Comparison of ENCODE assay signal across 9 mouse cellular contexts in genomic region chr11:96272024-96272921, GRCm38 (mm10). TPM values are rescaled to one million over a fixed set of nuclear protein-coding genes. Genes with fewer than 3 reads are reported as not detected.
DNase-seq lines count a peak whose midpoint lies in the region; ATAC-seq and TF ChIP-seq lines count a peak whose summit lies in the region.
"Had no signal": no experiment of that assay in that cellular context is flagged by ENCODE, and none has a peak within 500 bp of the region (broad histone marks: within the 10 kb centered on the region; RNA-seq: fewer than 3 reads in every experiment).

No protein-coding gene starts in this region.

- peaks cover 96% of the 10 kb centered on the region for H3K27me3 ChIP-seq in forebrain, embryonic 16.5 days (replicated peaks; ENCODE audit: control insufficient read depth, insufficient read depth, low read length)
- peaks cover 100% of the 10 kb centered on the region for H3K27me3 ChIP-seq in forebrain, embryonic 10.5 days (ENCODE audit: poor library complexity, severe bottlenecking)
- peaks cover 43% of the 10 kb centered on the region for H3K27me3 ChIP-seq in spleen, adult 2 months (ENCODE audit: control insufficient read depth, insufficient read depth, low read length)

- ATAC-seq in forebrain, embryonic 16.5 days, result no peak

- no peak overlapping the region for H3K4me2 ChIP-seq in forebrain, embryonic 16.5 days (ENCODE audit: low read length)

- no peak overlapping the region for H3K27ac ChIP-seq in forebrain, embryonic 16.5 days (ENCODE audit: low read length)
- H3K27ac ChIP-seq in forebrain, embryonic 10.5 days, result no peak overlapping the region
- no peak overlapping the region for H3K27ac ChIP-seq in spleen, adult 2 months (ENCODE audit: insufficient read depth, low read length)

- no peaks in the 10 kb centered on the region for H3K36me3 ChIP-seq in forebrain, embryonic 16.5 days (ENCODE audit: control insufficient read depth, insufficient read depth)
- no peaks in the 10 kb centered on the region for H3K36me3 ChIP-seq in forebrain, embryonic 10.5 days (replicated peaks)
- H3K36me3 ChIP-seq in spleen, adult 2 months (ENCODE audit: control insufficient read depth, insufficient read depth, low read length), result no peaks in the 10 kb centered on the region
- H3K36me3 ChIP-seq: G1E had no signal

- no peak overlapping the region for H3K9ac ChIP-seq in forebrain, embryonic 16.5 days (replicated peaks; ENCODE audit: low read depth, low read length)

- under 1% methylated on average over 49 of the region's 58 CpGs for WGBS in forebrain, embryonic 16.5 days
- WGBS in forebrain, embryonic 10.5 days, result 0% methylated on average over 57 of the region's 58 CpGs
- 3% methylated on average over 58 of the region's 58 CpGs for WGBS in spleen, adult 2 months

- TF ChIP-seq CTCF in spleen, adult 2 months (IDR thresholded peaks at IDR 0.05; ENCODE audit: extremely low read depth, insufficient read depth, insufficient read length, insufficient replicate concordance), result no peak

- H3K4me1 ChIP-seq in forebrain, embryonic 16.5 days (replicated peaks; ENCODE audit: control insufficient read depth, insufficient read depth, low read length), result peaks cover 4% of the 10 kb centered on the region
- peaks cover 18% of the 10 kb centered on the region for H3K4me1 ChIP-seq in forebrain, embryonic 10.5 days
- H3K4me1 ChIP-seq in spleen, adult 2 months (ENCODE audit: control insufficient read depth, insufficient read depth, insufficient read length), result peaks cover 2% of the 10 kb centered on the region

- intact Hi-C loops in gastrocnemius, postnatal 36 days (cut with DNase I), result no loop called here

- no peak for DNase-seq in forebrain, embryonic 10.5 days (ENCODE audit: extremely low spot score, low spot score)
- DNase-seq in spleen, adult 2 months (ENCODE audit: low read depth in 1 of 2, low spot score in 2 of 2), result no peak
- no peak for DNase-seq in spleen, postnatal 4 days (ENCODE audit: low spot score in 2 of 2)
- DNase-seq in kidney, postnatal 14 days, result peak; percentile 74
- DNase-seq in yolk sac, embryonic 10.5 days (ENCODE audit: low spot score), result peak; percentile 53
- no peak for DNase-seq in urinary bladder, postnatal 4 days (ENCODE audit: low spot score in 2 of 2)
- no peak for DNase-seq in gastrocnemius, postnatal 36 days

- TF ChIP-seq POLR2A in spleen, adult 2 months (IDR thresholded peaks at IDR 0.05; ENCODE audit: low read depth, low read length), result no peak

- H3K9me3 ChIP-seq in forebrain, embryonic 16.5 days (ENCODE audit: control insufficient read depth, low read length), result no peaks in the 10 kb centered on the region
- no peaks in the 10 kb centered on the region for H3K9me3 ChIP-seq in forebrain, embryonic 10.5 days

- 0 out of 2 replicates have a peak overlapping the region, but pooled peaks have one; percentile 13 for H3K4me3 ChIP-seq in forebrain, embryonic 16.5 days (replicated peaks; ENCODE audit: low read length)
- H3K4me3 ChIP-seq in forebrain, embryonic 10.5 days, result no peak overlapping the region
- peak overlapping the region; percentile 4; the same call in 1 of the 2 replicates for H3K4me3 ChIP-seq in spleen, adult 2 months (ENCODE audit: extremely low read depth, insufficient read depth, insufficient read length)

RNA-seq across cellular contexts. Expression of gene Hoxb9, which starts 1.0 kb away (rescaled TPM):
- polyA plus RNA-seq in forebrain, embryonic 16.5 days (2015; fragmentation: Nextera tagmentation; extraction: Ambion mirVana), result not detected in 2 replicates
- polyA plus RNA-seq in forebrain, embryonic 10.5 days (2016; fragmentation: Nextera tagmentation; extraction: Ambion mirVana), result not detected in 2 replicates
- 0.26 and 0.27 TPM in 2 replicates for polyA plus RNA-seq in spleen, adult 2 months (2012; rRNA removed)
- under 1 TPM in 1 of 2 experiments, not detected in 1; 0.10 TPM for total RNA-seq in gastrocnemius, postnatal 36 days (2021)
- total RNA-seq: G1E had no signal
- polyA plus RNA-seq: G1E had no signal

RNA-seq across cellular contexts. Expression of gene Hoxb8, which starts 9.4 kb away (rescaled TPM):
- not detected in 2 replicates for polyA plus RNA-seq in forebrain, embryonic 16.5 days (2015; fragmentation: Nextera tagmentation; extraction: Ambion mirVana)
- polyA plus RNA-seq in forebrain, embryonic 10.5 days (2016; fragmentation: Nextera tagmentation; extraction: Ambion mirVana), result not detected in 2 replicates
- polyA plus RNA-seq in spleen, adult 2 months (2012; rRNA removed), result 0.37 and 0.43 TPM in 2 replicates
- total RNA-seq in gastrocnemius, postnatal 36 days (2021), result under 1 TPM; 0.15 TPM

RNA-seq across cellular contexts. Expression of gene Hoxb7, which starts 14.2 kb away (rescaled TPM):
- polyA plus RNA-seq in forebrain, embryonic 16.5 days (2015; fragmentation: Nextera tagmentation; extraction: Ambion mirVana), result not detected in 2 replicates
- polyA plus RNA-seq in forebrain, embryonic 10.5 days (2016; fragmentation: Nextera tagmentation; extraction: Ambion mirVana), result not detected in 2 replicates
- polyA plus RNA-seq in spleen, adult 2 months (2012; rRNA removed), result 0.60 and 0.62 TPM in 2 replicates
- under 1 TPM; 0.39 to 0.41 TPM for total RNA-seq in gastrocnemius, postnatal 36 days (2021)
- total RNA-seq: G1E had no signal
- polyA plus RNA-seq: G1E had no signal

RNA-seq across cellular contexts. Expression of gene Hoxb6, which starts 20.0 kb away (rescaled TPM):
- polyA plus RNA-seq in forebrain, embryonic 16.5 days (2015; fragmentation: Nextera tagmentation; extraction: Ambion mirVana), result not detected in 2 replicates
- polyA plus RNA-seq in forebrain, embryonic 10.5 days (2016; fragmentation: Nextera tagmentation; extraction: Ambion mirVana), result not detected in 2 replicates
- 1.2 and 1.3 TPM in 2 replicates for polyA plus RNA-seq in spleen, adult 2 months (2012; rRNA removed)
- under 1 TPM; 0.38 to 0.54 TPM for total RNA-seq in gastrocnemius, postnatal 36 days (2021)
- total RNA-seq: G1E had no signal

RNA-seq across cellular contexts. Expression of gene Hoxb5, which starts 30.9 kb away (rescaled TPM):
- not detected in 2 replicates for polyA plus RNA-seq in forebrain, embryonic 16.5 days (2015; fragmentation: Nextera tagmentation; extraction: Ambion mirVana)
- polyA plus RNA-seq in forebrain, embryonic 10.5 days (2016; fragmentation: Nextera tagmentation; extraction: Ambion mirVana), result not detected in 2 replicates
- 0.37 and 0.40 TPM in 2 replicates for polyA plus RNA-seq in spleen, adult 2 months (2012; rRNA removed)
- under 1 TPM; 0.52 to 0.61 TPM for total RNA-seq in gastrocnemius, postnatal 36 days (2021)

Comparison
In these comparisons a context has a peak if more than half of its experiments do, and no peak if none do; other contexts are left out.
1. DNase-seq: peak in kidney, postnatal 14 days (single experiment) and yolk sac, embryonic 10.5 days (single experiment); none in forebrain, embryonic 10.5 days (single experiment), spleen, adult 2 months (0 of 2), spleen, postnatal 4 days (0 of 2), urinary bladder, postnatal 4 days (0 of 2) and gastrocnemius, postnatal 36 days (0 of 2).